Mouse (Mus musculus) liver, embryonic 13.5 days (tissue): ENCODE data around the gene 4930432K21Rik. TPM values are rescaled to one million over a fixed set of nuclear protein-coding genes. Genes with fewer than 3 reads are reported as not detected.

Source experiments
- ATAC-seq: fragments of 200-750 bp; cut with Nextera tagmentation; 2 replicates; pipeline ENCODE4 v1.8.0; 2017; ENCODE audit warnings: low read depth, mild to moderate bottlenecking, moderate number of reproducible peaks, moderate library complexity
- DNase-seq: peaks from one replicate; pipeline ENCODE4 v3.0.0; 2022
- H3K27ac ChIP-seq: fragments of 300-500 bp; sonication (generic); 2 replicates; pipeline ENCODE4 v1.5.1; 2015; ENCODE audit warnings: moderate library complexity, mild to moderate bottlenecking, inconsistent platforms
- H3K27me3 ChIP-seq: fragments of 300-500 bp; sonication (generic); 2 replicates; pipeline ENCODE4 v1.6.1; 2015; ENCODE audit warnings: mild to moderate bottlenecking, inconsistent platforms
- H3K36me3 ChIP-seq: fragments of 300-500 bp; sonication (generic); 2 replicates; pipeline ENCODE4 v1.6.1; 2015; ENCODE audit warnings: mild to moderate bottlenecking, inconsistent platforms
- H3K4me1 ChIP-seq: fragments of 300-500 bp; sonication (generic); replicated peaks from 2 replicates; pipeline ENCODE4 v1.6.1; 2015; ENCODE audit warnings: inconsistent platforms
- H3K4me2 ChIP-seq: fragments of 300-500 bp; sonication (generic); 2 replicates; pipeline ENCODE4 v1.6.1; 2015; ENCODE audit warnings: inconsistent platforms, mild to moderate bottlenecking, moderate library complexity
- H3K4me3 ChIP-seq: fragments of 300-500 bp; sonication (generic); replicated peaks from 2 replicates; pipeline ENCODE4 v1.5.1; 2015; ENCODE audit warnings: mild to moderate bottlenecking, inconsistent platforms
- H3K9ac ChIP-seq: fragments of 300-500 bp; sonication (generic); 2 replicates; pipeline ENCODE4 v1.6.1; 2015; ENCODE audit warnings: mild to moderate bottlenecking, inconsistent platforms
- H3K9me3 ChIP-seq: fragments of 300-500 bp; sonication (generic); replicated peaks from 2 replicates; pipeline ENCODE4 v1.6.1; 2016; ENCODE audit warnings: inconsistent platforms
- WGBS: fragments of 180-500 bp; shearing (Covaris S2); methylation state at CpG from one replicate; pipeline ENCODE4 v1.1.7; 2015; ENCODE audit not compliant: insufficient replicate concordance; 5-methylcytosine and 5-hydroxymethylcytosine counted together
- polyA plus RNA-seq: library from polyadenylated mRNA; unstranded; fragments of >200 nt; fragmentation: Nextera tagmentation; extraction: Ambion mirVana; gene quantifications from 2 replicates; pipeline ENCODE4 v1.2.1, GENCODE M21; 2015

4930432K21Rik gene
- polyA plus RNA-seq, 1 experiment from 2014 or later: 0.25 TPM

DNA sequence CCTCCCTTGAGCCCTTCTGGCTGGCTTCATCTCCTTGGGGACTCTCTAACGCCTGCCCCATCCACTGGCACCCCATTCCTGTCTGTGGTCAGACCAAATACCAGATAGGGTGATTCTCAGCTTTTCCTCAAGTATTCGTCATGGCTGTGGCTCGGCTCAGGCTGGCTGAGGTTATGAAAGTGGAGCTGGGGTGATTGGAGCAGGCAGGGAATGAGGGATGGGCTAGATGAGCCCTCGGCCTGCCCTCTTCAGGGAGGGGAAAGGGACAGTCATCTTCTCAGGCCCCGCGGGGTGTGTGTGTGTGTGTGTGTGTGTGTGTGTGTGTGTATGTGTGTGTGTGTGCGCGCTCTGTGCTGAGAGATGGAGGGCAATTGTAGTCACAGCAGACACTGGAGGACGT is 22.2 kb upstream of the 4930432K21Rik start, which contains the start of gene Podnl1:
TSS of gene Podnl1 (plus strand) at position 334 of the 400 bp plus-strand sequence.
- ATAC-seq (no peak), DNase-seq (no peak)
- Histone ChIP-seq H3K9ac (no peak within 1 kb of the TSS), H3K27me3 (0 out of 2 replicates have a peak, but pooled peaks cover 5% of the 10 kb centered on the region), H3K4me3 (no peak within 1 kb of the TSS), H3K27ac (no peak within 1 kb of the TSS), H3K36me3 (no peaks in the 10 kb centered on the region), H3K9me3 (no peaks in the 10 kb centered on the region), H3K4me2 (no peak within 1 kb of the TSS), H3K4me1 (0 out of 2 replicates have a peak, but pooled peaks cover 7% of the 10 kb centered on the region)
- 48% methylated on average over 9 of the region's 9 CpGs for WGBS

DNA sequence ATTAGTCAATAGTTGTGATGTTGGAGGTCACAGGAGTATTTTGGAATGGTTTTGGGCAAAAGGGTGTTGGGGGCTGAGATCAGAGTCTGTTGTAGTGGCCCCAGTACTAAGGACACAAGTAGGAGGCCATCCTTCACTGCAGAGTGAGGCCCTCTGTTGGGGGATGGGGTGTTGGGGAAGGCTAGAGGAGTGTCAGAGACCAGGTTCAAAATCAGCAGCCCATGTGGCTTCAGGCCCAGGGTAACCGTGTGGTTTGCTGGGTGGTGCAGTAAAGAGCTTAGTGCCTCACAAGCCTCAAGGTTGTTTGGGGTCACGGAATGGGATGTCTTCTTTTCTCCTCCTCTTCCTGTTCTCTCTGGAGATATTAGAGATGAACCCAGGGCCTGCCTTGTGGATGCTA is 21.1 kb upstream of the 4930432K21Rik start:
- H3K9me3 ChIP-seq: no peaks in the 10 kb centered on the region
- ATAC-seq (no peak), DNase-seq (no peak)
- H3K36me3 ChIP-seq: no peaks in the 10 kb centered on the region
- 35% methylated on average over 2 of the region's 2 CpGs for WGBS
- no peaks in the 10 kb centered on the region for H3K27me3 ChIP-seq
- H3K4me3 ChIP-seq: no peak overlapping the region
- 0 out of 2 replicates have a peak, but pooled peaks cover 7% of the 10 kb centered on the region for H3K4me1 ChIP-seq
- H3K4me2 ChIP-seq: no peak overlapping the region
- no peak overlapping the region for H3K9ac ChIP-seq
- no peak overlapping the region for H3K27ac ChIP-seq

GRCm38 (mm10) chr8:84127202-84127901 is 20.5 kb upstream of the 4930432K21Rik start:
- ATAC-seq (no peak), DNase-seq (no peak)
- H3K27ac ChIP-seq: no peak overlapping the region
- H3K27me3 ChIP-seq: no peaks in the 10 kb centered on the region
- H3K4me2 ChIP-seq: no peak overlapping the region
- no peak overlapping the region for H3K9ac ChIP-seq
- H3K36me3 ChIP-seq: peaks cover 1% of the 10 kb centered on the region; the same call in 1 of the 2 replicates
- H3K4me1 ChIP-seq: 0 out of 2 replicates have a peak, but pooled peaks cover 7% of the 10 kb centered on the region
- H3K9me3 ChIP-seq: no peaks in the 10 kb centered on the region
- no peak overlapping the region for H3K4me3 ChIP-seq
- WGBS: 33% methylated on average over 17 of the region's 17 CpGs

DNA sequence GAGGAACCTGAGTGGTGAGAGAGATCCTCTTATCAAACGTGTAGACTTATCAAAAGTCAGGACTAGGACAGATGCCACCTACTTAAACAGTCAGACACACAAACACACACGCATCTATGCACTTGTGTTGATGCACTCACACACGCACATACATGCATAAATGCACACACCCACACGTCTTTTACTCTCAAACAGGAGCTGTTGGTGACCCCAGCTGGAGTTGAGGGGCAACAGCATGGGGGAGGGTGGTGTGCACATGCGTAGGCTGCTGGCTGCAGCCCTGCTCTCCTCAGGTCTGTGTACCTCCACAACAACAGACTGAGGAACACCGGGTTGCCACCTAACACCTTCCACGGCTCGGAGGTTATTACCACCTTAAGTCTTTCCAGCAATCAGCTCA is 19.5 kb upstream of the 4930432K21Rik start:
- Histone ChIP-seq H3K27me3 (no peaks in the 10 kb centered on the region), H3K4me3 (no peak overlapping the region), H3K4me2 (no peak overlapping the region), H3K4me1 (0 out of 2 replicates have a peak, but pooled peaks cover 7% of the 10 kb centered on the region), H3K36me3 (peaks cover 10% of the 10 kb centered on the region), H3K9ac (no peak overlapping the region), H3K9me3 (no peaks in the 10 kb centered on the region), H3K27ac (no peak overlapping the region)
- ATAC-seq: no peak
- 51% methylated on average over 8 of the region's 8 CpGs for WGBS
- no peak for DNase-seq

DNA sequence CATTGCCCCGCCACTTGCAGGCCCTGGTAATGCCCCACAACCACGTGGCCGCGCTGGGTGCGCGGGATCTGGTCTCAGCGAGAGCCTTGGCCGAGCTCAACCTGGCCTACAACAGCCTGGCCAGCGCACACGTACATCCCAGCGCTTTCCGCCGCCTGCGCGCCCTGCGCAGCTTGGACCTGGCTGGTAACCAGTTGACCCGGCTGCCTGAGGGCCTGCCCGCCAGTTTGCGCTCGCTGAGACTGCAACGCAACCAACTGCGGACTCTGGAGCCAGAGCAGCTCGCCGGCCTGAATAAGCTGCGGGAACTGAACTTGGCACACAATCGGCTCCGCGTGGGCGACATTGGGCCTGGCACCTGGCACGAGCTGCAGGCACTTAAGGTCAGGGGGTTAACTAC is 17.0 kb upstream of the 4930432K21Rik start:
- DNase-seq (no peak), ATAC-seq (no peak)
- no peak overlapping the region for H3K27ac ChIP-seq

DNA sequence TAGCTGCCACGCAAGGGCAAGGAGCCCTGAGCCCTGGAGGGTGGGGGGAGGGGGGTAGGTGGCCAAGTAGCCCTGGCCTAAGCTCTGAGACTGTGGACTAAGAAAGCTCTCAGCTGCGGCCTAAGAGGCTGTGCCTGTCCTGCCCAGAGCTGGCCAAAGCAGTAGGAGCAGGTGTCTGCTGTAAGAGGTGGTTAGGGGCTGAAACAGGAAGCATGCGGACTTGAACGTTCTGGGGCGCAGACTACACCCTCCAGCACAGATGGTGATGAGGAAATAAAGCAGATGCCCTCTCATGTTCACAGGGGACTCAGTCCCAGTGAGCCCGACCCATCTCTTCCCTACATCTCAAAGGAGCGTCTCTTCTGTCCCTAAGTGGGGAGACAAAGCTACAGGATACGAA is 15.6 kb upstream of the 4930432K21Rik start:
- Histone ChIP-seq H3K36me3 (peaks cover 48% of the 10 kb centered on the region), H3K4me3 (no peak overlapping the region), H3K4me2 (no peak overlapping the region), H3K9ac (no peak overlapping the region), H3K9me3 (no peaks in the 10 kb centered on the region), H3K27me3 (no peaks in the 10 kb centered on the region), H3K27ac (no peak overlapping the region), H3K4me1 (0 out of 2 replicates have a peak, but pooled peaks cover 7% of the 10 kb centered on the region)
- ATAC-seq (no peak), DNase-seq (no peak)
- 70% methylated on average over 8 of the region's 8 CpGs for WGBS

More for the DNA sequence above, 17.0 kb upstream of the 4930432K21Rik start:
- Histone ChIP-seq H3K27me3 (no peaks in the 10 kb centered on the region), H3K4me2 (no peak overlapping the region), H3K9ac (no peak overlapping the region), H3K36me3 (peaks cover 33% of the 10 kb centered on the region), H3K4me1 (0 out of 2 replicates have a peak, but pooled peaks cover 7% of the 10 kb centered on the region), H3K9me3 (no peaks in the 10 kb centered on the region), H3K4me3 (no peak overlapping the region)
- 68% methylated on average over 30 of the region's 30 CpGs for WGBS

DNA sequence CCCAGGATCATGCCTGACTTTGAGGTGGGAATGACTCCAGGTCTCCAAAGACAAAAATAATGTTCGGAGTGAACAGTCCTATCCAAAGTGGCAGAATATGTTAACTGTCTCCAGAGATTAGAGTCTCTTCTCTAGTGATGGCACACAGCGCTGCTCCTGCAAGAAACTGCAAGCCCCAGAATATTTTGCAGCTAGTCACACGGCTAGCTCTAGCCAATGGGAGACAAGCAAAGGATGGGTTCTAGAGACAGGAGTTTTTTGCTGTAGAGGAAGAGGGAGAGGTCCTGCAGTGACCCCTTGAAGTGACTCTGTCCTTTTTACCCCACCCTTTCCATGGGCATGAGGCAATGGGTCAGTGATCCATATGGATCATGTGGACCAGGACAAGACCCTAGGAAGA is 10.0 kb upstream of the 4930432K21Rik start:
- Histone ChIP-seq H3K4me2 (no peak overlapping the region), H3K27ac (no peak overlapping the region), H3K27me3 (no peaks in the 10 kb centered on the region), H3K9ac (no peak overlapping the region), H3K4me1 (no peaks in the 10 kb centered on the region), H3K9me3 (no peaks in the 10 kb centered on the region), H3K36me3 (peaks cover 93% of the 10 kb centered on the region), H3K4me3 (no peak overlapping the region)
- ATAC-seq (no peak), DNase-seq (no peak)
- WGBS: 80% methylated on average over 3 of the region's 3 CpGs

- Histone ChIP-seq H3K4me1 (peaks cover 4% of the 10 kb centered on the region; the same call in 1 of the 2 replicates), H3K27ac (no peak overlapping the region), H3K9ac (no peak overlapping the region), H3K36me3 (peaks cover 80% of the 10 kb centered on the region), H3K9me3 (no peaks in the 10 kb centered on the region), H3K27me3 (no peaks in the 10 kb centered on the region), H3K4me3 (no peak overlapping the region), H3K4me2 (no peak overlapping the region)
- ATAC-seq (no peak), DNase-seq (no peak)
- 71% methylated on average over 4 of the region's 4 CpGs for WGBS
Measured at GRCm38 (mm10) chr8:84140838-84141237, 7.0 kb upstream of the 4930432K21Rik start.

GRCm38 (mm10) chr8:84144636-84145245 is 3.1 kb upstream of the 4930432K21Rik start:
- DNase-seq (no peak), ATAC-seq (no peak)
- peaks cover 33% of the 10 kb centered on the region for H3K4me1 ChIP-seq
- H3K36me3 ChIP-seq: peaks cover 43% of the 10 kb centered on the region
- no peaks in the 10 kb centered on the region for H3K9me3 ChIP-seq
- no peak overlapping the region for H3K9ac ChIP-seq
- 76% methylated on average over 8 of the region's 8 CpGs for WGBS
- H3K4me2 ChIP-seq: no peak overlapping the region
- H3K4me3 ChIP-seq: no peak overlapping the region
- H3K27ac ChIP-seq: no peak overlapping the region
- no peaks in the 10 kb centered on the region for H3K27me3 ChIP-seq

GRCm38 (mm10) chr8:84147324-84147766 is 480 bp upstream of the 4930432K21Rik start:
- DNase-seq (no peak), ATAC-seq (peak; percentile 44)
- Histone ChIP-seq H3K9ac (peak overlapping the region; percentile 79), H3K9me3 (no peaks in the 10 kb centered on the region), H3K4me3 (peak overlapping the region; percentile 73), H3K36me3 (peaks cover 19% of the 10 kb centered on the region), H3K4me1 (peaks cover 33% of the 10 kb centered on the region), H3K27ac (peak overlapping the region; percentile 19; the same call in 1 of the 2 replicates), H3K4me2 (peak overlapping the region; percentile 89), H3K27me3 (no peaks in the 10 kb centered on the region)
- 6% methylated on average over 14 of the region's 14 CpGs for WGBS

GRCm38 (mm10) chr8:84148531-84148850 is 666 bp downstream of the 4930432K21Rik start:
- Histone ChIP-seq H3K9me3 (no peaks in the 10 kb centered on the region), H3K9ac (no peak overlapping the region), H3K4me2 (peak overlapping the region; percentile 89), H3K4me1 (peaks cover 33% of the 10 kb centered on the region), H3K27me3 (no peaks in the 10 kb centered on the region), H3K4me3 (0 out of 2 replicates have a peak overlapping the region, but pooled peaks have one; percentile 73), H3K36me3 (peaks cover 8% of the 10 kb centered on the region), H3K27ac (no peak overlapping the region)
- WGBS: 79% methylated on average over 5 of the region's 5 CpGs
- no peak for DNase-seq
- ATAC-seq: no peak
